Mouse (Mus musculus) liver, postnatal 0 days (tissue): Measurements from ENCODE around the gene Cdc42ep4.

Source experiments
- CTCF ChIP-seq: sonication (generic); IDR thresholded peaks from 2 replicates; pipeline ENCODE4 v1.5.1; 2016; ENCODE audit warnings: antibody characterized with exemption, low read depth
- EP300 ChIP-seq: IDR thresholded peaks from 2 replicates; pipeline ENCODE4 v1.6.1; 2016; ENCODE audit warnings: antibody characterized with exemption, low read depth, mild to moderate bottlenecking

DNA sequence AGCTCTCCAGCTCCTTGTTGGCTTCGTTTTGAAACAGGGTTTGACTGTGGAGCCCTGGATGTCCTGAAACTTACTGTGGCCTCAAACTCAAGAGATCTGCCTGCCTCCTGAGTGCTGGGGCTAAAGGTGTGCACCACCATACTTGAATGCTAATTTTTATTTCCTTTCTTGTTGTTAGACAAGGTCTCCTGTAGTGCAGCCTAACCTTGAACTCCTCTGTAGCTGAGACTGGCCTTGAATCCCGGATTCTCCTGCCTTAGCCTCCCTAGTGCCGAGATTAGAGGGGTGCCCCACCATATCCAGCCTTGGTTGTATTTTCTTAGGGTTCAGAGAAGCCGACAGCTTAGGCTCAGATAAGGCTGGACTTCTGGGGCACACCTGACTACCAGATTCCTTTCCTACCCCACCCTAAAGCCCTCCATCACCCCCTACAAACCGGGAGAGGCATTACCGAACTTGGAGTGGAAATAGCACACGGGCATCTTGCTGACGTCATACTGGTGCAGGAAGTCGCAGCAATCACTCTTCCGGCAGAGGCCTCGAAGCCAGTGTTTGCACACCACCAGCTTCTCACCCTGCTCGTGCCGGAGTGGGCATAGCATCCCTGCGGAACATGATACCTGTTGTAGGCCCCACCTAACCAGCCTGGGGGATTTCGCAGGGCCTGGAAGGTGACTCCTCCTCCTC lies 45.6 kb downstream of the Cdc42ep4 start:
- no peak for TF ChIP-seq CTCF
- TF ChIP-seq EP300, result no peak
